Mouse (Mus musculus) hematopoietic stem cell, adult 5-6 weeks (primary cell): ENCODE results near the gene Uncx. TPM values are rescaled to one million over a fixed set of nuclear protein-coding genes. Genes with fewer than 3 reads are reported as not detected.
A peak's percentile ranks its signal among the peaks of the same experiment; 100 is the strongest.

Source experiments
- ATAC-seq, 2 experiments: fragments of 125-278 bp in 1 of 2; replicated peaks in 1 of 2; 2 replicates each; pipeline ENCODE4 v1.8.0; 2016 to 2017; ENCODE audit warnings: inconsistent platforms in 2 of 2, mild to moderate bottlenecking in 2 of 2, moderate number of reproducible peaks in 2 of 2, low read depth in 1 of 2, moderate TSS enrichment in 1 of 2; ENCODE audit not compliant: low FRiP score in 2 of 2, poor library complexity in 2 of 2, severe bottlenecking in 2 of 2, insufficient read depth in 1 of 2, low TSS enrichment in 1 of 2
- total RNA-seq: library from RNA; stranded (forward); fragments of 172-1452, 232-1000 nt; gene quantifications from 2 replicates; pipeline ENCODE4 v1.2.3, GENCODE M21; 2017

Uncx gene
- total RNA-seq, 1 experiment from 2014 or later, result not detected

DNA sequence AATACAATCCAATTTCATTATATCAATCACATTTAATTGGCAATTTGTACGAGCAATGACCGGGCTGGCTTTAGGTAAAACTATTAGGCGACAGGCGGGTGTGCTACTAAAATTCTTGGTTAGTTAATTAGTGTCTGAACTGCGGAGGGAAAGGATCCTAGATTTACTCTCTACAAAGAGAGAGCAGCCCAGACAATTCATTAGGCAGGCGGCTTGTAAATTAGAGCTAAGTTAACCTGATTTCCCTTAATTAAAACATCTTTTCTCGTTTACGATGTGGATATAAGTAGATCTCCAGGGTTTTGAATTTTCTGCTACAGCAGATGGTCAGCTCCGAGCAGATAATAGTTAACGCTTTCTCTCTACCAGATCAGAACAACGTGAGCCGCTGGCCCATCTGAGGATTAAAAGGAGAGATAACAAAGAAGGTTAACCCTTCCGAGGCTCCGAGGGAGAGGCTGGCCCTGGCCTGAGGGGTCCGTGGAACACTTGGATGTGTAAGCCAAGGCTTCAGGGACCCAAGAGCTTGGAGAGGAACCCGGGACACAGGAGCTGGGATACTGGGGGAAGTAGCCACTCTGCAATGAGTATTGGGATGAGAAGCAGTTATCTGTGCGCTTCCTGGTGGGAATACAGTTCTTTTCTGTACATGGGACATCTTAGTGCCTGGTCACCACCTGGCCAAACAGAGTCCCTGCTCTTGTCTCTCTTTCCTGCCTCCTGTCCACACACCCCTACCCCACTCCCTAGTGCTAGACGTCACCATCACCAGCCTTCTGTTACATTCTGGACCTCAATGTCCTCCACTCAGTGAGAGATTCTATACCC is 6.2 kb upstream of the Uncx start:
- ATAC-seq, result no peak

- no peak for ATAC-seq
Measured at GRCm38 (mm10) chr5:139537739-139538135, 5.6 kb upstream of the Uncx start.

GRCm38 (mm10) chr5:139541151-139542042 is 1.9 kb upstream of the Uncx start:
- no peak for ATAC-seq

DNA sequence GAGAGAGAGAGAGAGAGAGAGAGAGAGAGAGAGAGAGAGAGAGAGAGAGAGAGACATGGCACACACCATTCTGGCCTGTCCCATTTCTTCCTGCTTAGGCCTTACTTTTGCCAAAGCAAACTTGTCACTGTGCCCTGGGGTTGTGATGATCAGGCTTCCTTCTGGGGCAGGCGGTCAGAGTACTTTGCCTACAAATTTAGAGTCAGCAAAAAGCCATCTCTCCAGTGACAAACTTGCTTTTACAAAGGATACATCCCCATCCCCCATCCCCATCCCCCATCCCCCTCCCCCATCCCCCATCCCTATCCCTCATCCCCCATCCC is 1.3 kb upstream of the Uncx start:
- ATAC-seq, result no peak

DNA sequence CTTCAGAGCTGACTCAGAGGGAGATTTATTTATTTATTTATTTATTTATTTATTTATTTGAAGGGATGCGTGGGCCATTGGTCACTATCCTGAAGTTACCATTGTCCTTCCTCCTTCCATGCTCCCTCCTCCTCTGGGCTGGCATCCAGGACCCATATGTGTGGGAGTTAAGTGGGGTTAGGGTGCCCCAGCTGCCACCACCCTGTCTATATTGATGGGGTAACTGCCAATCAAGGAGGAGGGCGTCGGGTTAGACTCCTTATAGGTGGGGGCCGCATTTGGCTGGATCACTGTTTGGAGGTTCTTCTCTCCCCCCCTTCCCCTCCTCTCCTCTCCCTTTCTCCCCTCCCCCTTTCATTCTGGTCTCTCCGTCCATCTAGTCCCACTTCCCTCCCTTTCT is 738 bp upstream of the Uncx start:
- no peak for ATAC-seq

GRCm38 (mm10) chr5:139543650-139544270 is 466 bp downstream of the Uncx start:
- no peak for ATAC-seq

DNA sequence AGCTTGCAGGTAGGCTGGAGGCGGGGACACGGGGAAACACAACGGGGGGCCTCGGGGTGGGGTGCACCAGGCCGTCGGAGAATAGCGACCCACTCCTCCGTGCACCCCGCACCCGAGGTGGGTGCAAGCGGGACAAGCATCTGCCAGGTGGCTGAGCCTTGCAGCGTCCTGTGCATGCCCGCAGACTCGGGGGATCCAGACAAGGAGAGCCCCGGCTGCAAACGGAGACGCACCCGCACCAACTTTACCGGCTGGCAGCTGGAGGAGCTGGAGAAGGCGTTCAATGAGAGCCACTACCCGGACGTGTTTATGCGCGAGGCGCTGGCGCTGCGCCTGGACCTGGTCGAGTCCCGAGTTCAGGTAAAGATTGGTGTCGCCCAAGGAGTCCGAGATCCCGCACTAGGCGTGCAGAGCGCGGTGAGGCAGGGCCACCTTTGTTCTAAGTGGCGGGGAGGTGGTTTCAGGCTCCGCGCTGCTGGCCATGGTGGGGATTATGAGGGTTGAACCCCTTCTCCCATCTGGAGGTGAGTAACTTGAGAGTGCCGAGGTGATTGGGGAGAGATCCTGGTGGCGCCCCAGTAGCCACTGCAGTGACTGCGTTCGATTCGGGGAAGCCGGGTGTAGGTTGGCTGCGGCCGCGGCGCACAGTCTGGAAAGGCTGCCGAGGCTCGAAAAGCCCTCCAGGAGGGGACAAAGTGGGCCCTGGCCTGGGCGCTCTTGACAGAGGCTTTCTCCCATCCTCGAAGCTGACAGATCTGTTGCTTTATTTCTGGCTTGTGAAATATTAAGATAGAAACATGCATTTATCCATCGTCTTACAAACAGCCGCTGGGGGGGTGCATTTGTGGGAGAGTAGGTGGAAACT is 1.2 kb downstream of the Uncx start:
- 0 out of 4 replicates have a peak, but pooled peaks of 1 of the 2 experiments have one; percentile 9 for ATAC-seq

- ATAC-seq, result no peak
Measured at GRCm38 (mm10) chr5:139545221-139545620, 1.9 kb downstream of the Uncx start.

DNA sequence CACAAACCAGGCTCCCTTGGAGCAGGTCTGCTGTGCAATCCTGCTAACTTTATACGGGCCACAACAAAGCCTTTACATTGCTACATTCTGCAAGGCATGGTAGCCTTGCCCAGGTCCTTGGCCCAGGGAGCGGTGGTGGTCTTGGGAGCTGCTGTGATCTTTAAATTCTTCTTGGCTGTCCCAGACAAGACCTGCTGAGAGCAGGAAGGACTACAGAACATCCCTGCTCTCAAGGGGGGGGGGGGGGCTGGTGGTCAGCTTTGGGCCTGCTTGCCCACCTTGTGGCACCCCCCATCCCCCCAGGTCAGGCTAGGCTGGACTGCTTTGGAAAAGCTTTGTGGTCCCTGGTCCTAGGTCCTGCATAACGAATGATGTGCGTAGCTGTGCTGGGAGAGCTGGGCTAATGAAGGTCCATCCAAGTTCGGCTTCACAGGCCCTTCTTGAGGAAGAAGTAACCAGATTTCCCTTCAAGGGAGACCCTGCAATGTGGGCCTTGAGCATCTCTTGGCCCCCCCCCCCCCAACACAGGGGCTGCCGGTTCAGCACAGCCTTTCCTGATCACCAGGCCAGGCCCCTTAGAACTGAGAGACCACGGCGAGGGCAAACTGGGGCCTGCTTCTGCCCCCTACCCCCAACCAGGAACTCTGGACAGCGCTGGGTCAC is 2.5 kb downstream of the Uncx start:
- ATAC-seq, result no peak

DNA sequence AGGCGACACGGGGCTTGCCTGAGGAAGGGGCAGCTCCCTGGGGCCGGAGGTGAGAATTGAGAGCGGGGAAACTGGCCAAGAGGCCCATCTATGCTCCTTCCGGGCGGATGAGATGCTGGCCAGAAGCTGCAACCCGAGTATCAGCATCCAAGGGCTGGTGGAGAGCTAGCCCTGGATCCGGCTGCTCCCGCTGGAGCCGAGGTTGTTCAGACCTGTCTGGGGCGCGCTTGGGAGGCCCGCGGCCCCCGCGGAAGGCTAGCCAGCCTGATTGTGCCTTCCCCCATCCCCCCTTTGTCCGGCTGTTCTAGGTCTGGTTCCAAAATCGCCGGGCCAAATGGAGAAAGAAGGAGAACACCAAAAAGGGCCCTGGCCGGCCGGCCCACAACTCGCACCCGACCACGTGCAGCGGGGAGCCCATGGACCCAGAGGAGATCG is 3.1 kb downstream of the Uncx start:
- no peak for ATAC-seq

- ATAC-seq, result no peak
Measured at GRCm38 (mm10) chr5:139546771-139547420, 3.6 kb downstream of the Uncx start.

DNA sequence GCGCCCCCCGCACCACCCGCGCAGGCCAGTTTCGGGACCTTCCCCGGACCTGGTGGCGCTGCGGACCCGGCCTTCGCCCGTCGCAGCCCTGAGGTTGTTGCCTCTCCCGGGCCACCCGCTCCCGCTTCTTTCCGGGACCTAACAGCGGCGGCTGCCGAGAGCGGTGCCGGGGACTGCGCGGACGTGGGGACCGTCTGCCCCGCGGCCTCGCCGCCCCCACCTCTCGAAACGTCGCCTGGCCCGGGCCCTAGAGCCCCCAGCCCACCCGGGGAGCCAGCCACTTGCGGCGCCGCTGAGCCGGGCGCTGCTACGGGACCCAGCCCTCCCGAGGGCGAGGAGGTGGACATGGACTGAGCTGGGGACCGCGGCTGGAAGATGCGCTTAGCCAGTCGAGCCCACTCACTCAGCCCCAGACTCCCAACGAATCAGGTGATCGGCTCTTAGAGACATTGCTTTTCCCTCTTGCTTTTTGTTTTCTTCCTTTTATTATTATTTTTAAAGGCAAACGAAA is 4.2 kb downstream of the Uncx start:
- no peak for ATAC-seq

DNA sequence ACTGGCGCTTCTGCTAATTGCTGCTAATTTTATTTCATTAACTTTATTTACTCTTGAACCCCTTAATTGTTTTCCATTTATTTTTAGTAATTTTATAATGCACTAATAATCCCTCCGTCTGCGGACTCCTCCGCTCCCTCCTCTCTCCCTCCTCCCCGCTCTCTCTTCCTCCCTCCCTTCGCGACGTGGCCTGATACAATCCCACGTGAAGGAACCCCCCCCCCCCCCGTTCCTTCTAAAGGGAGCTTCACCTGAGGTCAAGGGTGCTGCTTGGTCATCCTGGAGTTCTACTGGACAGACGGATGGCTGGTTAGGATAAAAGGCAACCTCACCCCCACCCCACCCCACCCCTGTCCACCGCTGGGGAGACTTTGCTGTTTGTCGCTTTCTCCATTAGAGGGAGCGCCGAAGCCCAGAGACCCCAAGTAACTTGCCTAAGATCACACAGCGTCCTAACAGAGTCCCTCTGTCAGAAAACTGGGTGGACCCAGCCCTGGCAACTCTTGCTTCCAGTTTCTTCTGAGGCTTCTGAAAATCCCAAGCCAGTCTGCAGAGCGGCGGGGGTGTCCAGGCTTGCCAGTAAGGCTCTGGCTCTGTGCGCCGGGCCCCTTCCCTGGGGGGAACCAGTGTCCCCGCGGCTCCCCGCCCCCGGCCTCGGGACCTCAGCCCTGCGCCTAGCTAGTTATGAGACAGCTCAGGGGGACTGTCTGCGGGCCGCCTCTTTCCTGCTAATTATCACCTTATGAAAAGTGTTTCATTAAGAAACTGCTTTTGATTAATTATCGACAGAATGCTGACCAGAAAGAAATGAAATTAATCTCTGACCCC is 10.4 kb downstream of the Uncx start:
- ATAC-seq, result no peak

GRCm38 (mm10) chr5:139554478-139555335 is 11.4 kb downstream of the Uncx start:
- no peak for ATAC-seq
